Mouse (Mus musculus) 3134 (cell line): ENCODE measurements around the gene Serpinh1.
"Not testable (repeated sequence)": the region's sequence is repeated elsewhere in the genome, so short reads cannot be mapped to it uniquely, and the experiment has no call there.

Experiments
- DNase-seq: peaks from one replicate; pipeline ENCODE4 v3.0.0-alpha.2; 2011; ENCODE audit warnings: low spot score; ENCODE audit not compliant: insufficient read length; ENCODE audit errors: extremely low read depth

Gene Serpinh1

GRCm38 (mm10) chr7:99375455-99375854 lies 22.4 kb upstream of the Serpinh1 start:
- DNase-seq, result no peak

GRCm38 (mm10) chr7:99374325-99374724 lies 21.3 kb upstream of the Serpinh1 start:
- DNase-seq, result not testable (repeated sequence)

DNA sequence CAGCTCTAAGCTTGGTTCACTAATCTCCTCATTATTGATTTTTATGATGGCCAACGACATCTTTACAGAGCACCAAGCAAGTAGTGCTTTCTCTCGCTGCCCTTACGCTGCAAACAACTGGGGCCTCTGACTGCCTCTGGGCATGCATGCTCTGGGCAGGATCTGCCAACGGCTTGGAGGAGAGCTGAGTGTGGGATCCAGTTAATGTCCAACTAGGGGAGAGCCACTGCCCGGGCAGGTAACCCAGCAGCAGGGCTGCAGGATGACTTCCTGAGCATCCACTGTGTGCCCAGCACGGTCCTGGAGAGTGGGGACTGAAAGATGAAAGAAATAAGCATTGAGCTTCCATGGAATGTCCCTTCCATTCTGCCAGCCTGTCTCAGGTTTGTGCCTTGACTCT lies 13.7 kb upstream of the Serpinh1 start:
- DNase-seq, result no peak

DNA sequence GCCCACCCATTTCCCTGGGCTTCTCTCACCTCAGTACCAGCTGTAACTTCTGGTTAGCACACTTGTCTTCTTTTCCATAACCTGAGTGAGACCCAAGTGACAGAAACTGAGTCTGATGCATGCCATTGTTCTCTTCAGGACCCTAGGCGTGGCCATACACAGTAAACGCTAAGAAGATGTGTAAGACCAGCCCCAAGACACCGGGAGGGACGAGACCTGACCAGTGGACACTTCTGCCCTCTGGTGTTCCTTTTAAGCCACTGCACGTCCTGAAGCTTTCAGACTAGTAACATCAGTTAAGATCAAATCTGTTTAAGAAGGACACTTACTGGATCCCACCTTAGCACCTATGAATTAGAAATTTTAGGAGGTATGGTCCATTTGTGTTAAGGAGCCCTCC lies 12.0 kb upstream of the Serpinh1 start:
- DNase-seq, result peak; percentile 47

GRCm38 (mm10) chr7:99362137-99362536 lies 9.1 kb upstream of the Serpinh1 start:
- DNase-seq, result no peak

DNA sequence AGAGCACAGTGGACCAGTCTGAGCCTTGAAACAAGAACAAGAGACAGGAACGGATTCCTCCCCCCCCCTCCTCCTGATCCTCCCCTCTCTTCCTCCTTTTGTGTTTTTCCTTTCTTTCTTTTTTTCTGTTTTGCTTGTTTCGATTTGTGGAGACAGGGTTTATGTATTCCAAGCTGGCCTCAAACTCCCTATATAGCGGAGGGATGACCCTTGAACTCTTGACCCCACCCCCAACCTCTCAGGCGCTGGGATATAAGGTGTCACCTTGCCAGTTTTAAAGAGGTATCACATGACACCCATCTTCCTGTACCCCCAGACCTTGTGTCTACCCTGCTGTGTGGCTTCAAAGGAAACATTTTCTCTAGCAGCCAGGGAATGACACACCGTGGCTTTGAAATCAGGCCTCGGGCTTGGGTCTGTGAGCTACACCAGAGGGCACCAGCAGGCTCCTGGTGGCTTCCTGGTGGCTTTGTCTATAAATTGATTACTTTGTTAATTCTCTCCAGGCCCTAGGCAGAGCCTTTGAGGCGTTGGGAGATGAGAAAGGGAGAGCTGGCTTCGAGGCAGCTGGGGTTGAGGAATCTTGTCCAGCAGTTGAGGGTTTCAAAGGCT lies 7.9 kb upstream of the Serpinh1 start:
- DNase-seq, result no peak

GRCm38 (mm10) chr7:99360021-99360802 lies 7.2 kb upstream of the Serpinh1 start:
- DNase-seq, result peak; percentile 97

DNA sequence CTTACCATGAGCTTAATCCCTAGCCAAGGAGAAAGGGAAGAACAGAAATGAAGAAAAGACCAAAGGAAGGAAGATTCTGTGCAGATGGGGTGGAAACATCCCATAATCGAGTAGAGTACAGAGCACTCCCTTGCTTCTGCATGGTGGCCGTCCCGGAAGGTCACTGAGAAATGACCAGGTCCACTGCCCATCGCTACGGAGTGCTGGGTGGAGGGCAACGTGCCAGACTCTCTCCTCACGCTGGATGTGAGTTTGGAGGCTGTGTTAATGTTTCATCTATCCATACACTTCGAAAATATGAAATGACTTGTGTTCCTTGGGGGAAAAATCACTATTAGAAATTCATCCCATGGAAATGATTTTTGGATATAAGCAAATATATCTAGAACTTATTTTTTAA lies 5.3 kb upstream of the Serpinh1 start:
- no peak for DNase-seq

- no peak for DNase-seq
These were observed 4.2 kb upstream of the Serpinh1 start for GRCm38 (mm10) chr7:99357201-99357600.

DNA sequence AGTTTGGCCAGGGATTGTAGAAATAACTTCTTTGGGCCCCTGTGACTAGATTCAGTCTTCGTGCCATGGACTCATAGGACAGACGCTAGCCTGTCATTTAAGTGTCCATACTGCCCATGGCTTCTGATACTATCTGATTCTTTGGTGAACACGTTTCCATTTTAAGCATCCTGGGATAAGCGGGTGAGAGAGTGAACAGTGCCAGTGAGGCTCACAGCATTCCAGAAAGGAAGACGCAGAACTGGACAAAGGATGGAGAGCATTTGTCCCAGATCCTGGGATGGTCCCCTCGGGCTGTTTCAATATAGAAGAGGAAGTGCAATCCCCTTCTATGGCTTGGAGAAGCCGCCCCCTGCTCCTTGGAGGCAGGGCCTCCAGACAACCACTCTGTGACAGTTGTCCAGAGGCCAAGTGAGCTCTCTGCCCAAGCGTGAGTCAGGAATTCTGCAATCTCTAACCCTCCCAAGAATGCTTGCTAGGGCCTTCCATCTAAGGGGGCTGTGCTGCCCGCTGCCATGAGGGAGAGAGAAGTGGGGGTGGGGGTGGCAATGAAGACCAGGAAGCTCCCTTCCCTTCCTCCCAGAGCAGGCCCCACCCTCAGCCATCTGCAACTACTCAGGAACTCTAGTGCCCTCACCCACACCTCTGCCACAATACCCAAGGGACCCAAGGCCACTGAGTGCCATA lies 3.3 kb upstream of the Serpinh1 start:
- DNase-seq, result peak; percentile 82

DNA sequence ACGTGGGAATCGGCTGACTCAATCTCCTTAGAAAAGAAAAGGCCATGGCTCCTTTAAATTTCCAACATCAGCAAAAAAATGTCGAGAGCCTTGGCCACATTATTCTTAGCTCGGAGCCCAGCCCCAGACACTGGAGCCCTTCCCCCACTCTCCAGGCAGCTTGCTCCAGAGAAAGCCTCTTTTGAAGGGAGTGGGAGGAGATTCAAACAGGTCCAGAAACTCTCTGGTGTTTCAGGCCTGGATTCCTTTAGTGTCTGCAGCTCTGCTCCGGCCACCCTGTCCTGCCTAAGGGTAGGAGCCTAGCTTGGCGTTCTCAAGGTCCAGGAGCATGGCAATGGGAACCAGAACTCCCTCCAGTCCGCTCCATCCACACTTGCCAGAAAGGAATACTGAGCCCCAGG lies 2.7 kb upstream of the Serpinh1 start:
- DNase-seq, result peak; percentile 74

DNA sequence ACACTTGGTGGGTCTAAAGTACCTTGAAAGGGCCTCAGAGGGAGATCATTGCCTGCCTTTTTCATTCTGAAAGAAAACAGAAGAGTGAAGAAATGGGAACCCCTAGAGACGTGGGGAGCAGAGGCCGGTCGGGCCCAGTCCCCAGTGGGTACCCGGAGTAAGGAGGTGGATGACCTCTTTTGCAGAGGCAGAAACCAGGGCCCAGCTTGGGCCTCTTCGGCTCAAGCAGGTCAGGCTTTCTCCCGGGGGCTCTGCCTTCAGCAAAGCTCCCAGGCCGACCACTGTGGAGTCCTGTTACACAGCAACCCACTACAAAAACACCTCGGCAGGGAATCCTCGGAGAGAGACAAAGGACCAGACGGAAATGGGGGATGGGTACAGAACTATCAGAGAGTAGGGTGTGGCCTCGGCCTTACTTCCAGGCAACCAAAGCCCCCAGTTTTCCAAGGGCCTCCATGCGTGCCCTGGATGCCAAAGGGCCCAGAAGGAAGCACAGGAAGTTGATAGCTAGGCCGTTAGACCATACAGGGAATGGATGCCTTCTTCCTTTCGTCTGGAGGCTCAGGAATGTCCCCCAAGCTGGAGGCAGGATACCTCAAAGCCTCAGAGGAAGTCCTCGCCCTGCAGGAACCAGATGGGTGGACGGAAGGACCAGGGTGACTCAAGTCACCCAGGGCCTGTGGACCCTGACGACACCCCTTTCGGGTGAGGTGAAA lies 1.1 kb downstream of the Serpinh1 start:
- DNase-seq, result peak; percentile 57

- DNase-seq, result peak; percentile 63
These were observed 1.8 kb downstream of the Serpinh1 start for GRCm38 (mm10) chr7:99351104-99351801.

DNA sequence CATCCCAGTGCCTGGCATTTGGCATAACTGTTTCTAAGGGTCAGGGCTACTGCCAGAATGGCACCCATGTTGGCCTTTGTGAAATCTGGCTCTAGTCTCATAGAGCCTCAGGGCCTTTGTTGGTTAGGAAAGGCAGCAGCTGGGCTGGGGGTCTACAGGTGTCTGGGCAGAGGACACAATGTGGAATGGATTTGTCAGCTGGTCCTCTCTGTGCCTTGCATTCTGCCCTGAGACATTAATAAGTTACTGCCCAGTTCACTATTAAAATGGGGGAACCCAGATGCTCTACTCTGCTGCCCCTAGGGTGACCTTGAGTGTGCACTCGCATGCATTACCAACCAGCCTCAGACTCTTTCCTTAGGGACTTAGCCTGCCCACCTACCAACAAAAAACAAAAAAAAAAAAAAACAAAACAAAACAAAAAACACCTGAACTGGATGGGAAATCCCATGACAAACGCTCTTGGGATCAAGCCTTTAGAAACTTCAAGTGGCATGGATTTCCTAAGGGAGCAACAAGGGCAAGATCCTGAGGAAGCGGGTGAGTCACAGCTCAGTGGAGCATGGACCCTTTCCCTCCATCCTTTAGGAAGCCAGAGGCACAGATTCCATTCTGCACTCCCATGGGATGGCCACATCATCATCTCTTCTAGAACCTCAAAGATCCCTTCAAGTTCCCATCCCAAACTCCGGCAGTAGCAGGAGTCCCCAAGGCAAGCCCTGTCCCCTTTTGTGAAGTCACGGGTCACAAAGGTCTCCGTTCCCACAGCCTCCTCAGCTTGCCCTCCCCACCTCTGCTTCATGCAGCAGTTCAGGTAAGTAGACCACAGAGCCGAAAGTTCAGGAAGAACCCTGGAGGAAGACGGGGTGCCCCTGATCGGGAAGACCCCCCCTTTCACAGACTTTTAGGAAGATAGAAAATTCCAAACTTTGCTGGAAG lies 3.0 kb downstream of the Serpinh1 start:
- no peak for DNase-seq

GRCm38 (mm10) chr7:99348883-99349282 lies 4.2 kb downstream of the Serpinh1 start:
- no peak for DNase-seq

DNA sequence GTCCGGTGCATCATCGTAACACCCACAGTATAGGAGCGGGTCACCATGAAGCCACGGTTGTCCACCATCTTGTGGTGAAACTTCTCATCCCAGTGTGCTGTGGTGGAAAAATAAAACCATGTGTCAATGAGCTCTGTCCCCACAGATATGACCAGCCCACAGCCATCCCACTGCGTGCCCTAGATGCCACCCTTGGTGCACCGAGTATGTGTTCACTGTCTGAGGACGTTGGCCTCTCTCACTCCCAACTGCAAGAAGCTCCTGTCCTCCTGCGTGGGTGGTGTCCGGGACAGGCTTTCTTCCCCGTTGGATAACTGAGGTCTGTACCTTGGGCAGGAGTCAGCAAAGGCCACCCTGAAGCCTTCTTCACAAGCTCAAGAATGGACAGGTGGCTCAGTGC lies 5.8 kb downstream of the Serpinh1 start:
- no peak for DNase-seq

DNA sequence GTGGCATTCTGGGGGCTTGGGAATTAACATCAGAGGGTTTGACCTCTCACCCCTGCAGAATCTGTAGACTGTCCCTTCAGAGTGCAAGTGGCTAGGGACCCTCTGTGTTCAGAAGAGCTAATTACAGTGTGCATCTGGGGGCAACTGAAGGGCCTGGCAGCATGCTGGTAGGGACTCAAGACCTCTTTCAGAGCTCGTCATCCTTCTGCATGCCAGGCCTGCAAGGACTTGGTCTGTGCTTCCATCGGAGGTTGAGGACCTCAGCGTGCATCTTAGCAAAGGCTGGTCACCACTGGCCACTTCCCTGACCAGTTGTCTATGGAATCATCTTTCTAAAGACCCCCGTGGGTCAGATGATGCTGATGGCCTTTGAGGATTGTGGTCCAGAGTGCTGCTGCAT lies 9.5 kb downstream of the Serpinh1 start:
- DNase-seq, result no peak

- no peak for DNase-seq
These were observed 12.3 kb downstream of the Serpinh1 start for GRCm38 (mm10) chr7:99340736-99341135.

DNA sequence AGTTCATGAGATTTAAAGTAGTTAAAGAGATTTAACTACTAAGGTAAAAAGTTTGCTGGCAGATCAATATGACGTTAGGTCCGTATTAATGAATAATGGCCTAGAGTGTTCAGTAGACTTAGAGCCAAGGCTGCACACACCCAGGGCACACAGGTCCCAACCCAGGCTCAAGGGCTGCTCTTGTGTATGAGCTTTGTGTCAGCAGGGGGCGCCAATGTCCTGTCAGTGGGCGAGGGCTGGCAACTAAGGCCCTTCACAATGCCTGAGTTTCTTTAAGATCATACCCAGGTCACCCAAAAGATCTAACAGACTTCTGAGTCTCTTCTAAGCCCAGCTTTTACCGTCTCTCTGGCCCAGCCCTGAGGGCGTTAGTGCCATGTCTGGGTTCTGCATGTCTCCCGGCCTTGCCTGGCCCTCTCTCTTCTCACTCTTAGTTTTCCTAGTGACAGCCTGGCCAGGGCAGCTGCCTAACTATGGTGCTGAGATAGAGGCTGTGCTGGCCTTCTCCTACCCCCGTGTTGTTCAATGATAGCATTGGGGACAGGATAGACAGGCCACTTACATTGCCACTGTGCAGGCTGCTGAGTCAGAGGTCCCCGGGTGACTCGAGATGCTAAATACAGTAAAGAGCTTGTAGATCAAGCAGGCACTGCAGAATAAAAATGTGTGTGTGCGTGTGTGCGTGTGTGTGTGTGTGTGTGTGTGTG lies 20.1 kb downstream of the Serpinh1 start:
- peak; percentile 51 for DNase-seq
